15 mouse cellular contexts compared by ENCODE assay signal in the genomic region with DNA sequence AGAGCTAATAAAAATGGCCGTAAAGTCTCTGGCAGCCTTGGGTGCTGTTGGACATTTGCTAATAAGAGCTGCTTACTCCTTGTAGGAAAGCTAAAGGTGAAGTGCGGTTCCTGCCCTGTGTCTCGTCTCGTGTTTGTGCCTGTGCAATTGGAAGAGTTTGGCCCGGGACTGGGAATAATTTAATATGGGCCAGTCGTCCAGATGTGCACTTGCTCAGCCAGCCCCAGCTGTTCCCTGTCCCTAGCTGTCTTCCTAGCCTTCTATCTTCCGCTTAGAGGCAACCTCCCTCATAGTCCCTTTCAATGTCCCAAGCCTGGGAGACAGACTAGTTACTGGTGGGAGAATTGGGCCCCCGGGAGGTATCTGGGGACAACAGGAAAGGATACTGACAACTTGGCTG.
DNase-seq lines count a peak whose midpoint lies in the region; ATAC-seq and TF ChIP-seq lines count a peak whose summit lies in the region.
"Had no signal": no experiment of that assay in that cellular context is flagged by ENCODE, and none has a peak within 500 bp of the region (broad histone marks: within the 10 kb centered on the region; RNA-seq: fewer than 3 reads in every experiment).

No protein-coding gene starts in this region.

- H3K4me2 ChIP-seq in lung, embryonic 15.5 days: no peak overlapping the region
- H3K4me2 ChIP-seq in hindbrain, embryonic 14.5 days (replicated peaks): no peak overlapping the region
- no peak overlapping the region for H3K4me2 ChIP-seq in neural tube, embryonic 14.5 days (ENCODE audit: low read depth, low read length)
- H3K4me2 ChIP-seq: liver, embryonic 12.5 days; stomach, embryonic 15.5 days had no signal

- H3K27me3 ChIP-seq in heart, adult 2 months (ENCODE audit: control insufficient read depth, insufficient read depth, low read length): no peaks in the 10 kb centered on the region
- no peaks in the 10 kb centered on the region for H3K27me3 ChIP-seq in lung, embryonic 15.5 days
- no peaks in the 10 kb centered on the region for H3K27me3 ChIP-seq in hindbrain, embryonic 14.5 days (ENCODE audit: control insufficient read depth, insufficient read depth, low read length)
- H3K27me3 ChIP-seq in neural tube, embryonic 14.5 days (ENCODE audit: control insufficient read depth, insufficient read depth, low read length): no peaks in the 10 kb centered on the region
- H3K27me3 ChIP-seq: liver, embryonic 12.5 days; stomach, embryonic 15.5 days had no signal

- no peak for TF ChIP-seq POLR2A in heart, adult 2 months (IDR thresholded peaks at IDR 0.05; ENCODE audit: insufficient read depth, low read depth, low read length)

- DNase-seq in heart, adult 2 months: peak; percentile 33 to 38
- DNase-seq in heart, adult 8-10 months (ENCODE audit: low spot score): no peak
- DNase-seq in lung, postnatal 14 days: no peak
- DNase-seq in hindbrain, embryonic 14.5 days (ENCODE audit: low spot score): no peak
- DNase-seq in thymus, postnatal 0 days (ENCODE audit: low spot score): no peak
- DNase-seq: adrenal gland, adult 8-10 months; embryo, embryonic 11 days; thymus, postnatal 14 days had no signal

- intact Hi-C loops in heart, adult 2 months (cut with DNase I): no loop called here

- no peaks in the 10 kb centered on the region for H3K36me3 ChIP-seq in heart, adult 2 months (ENCODE audit: control insufficient read depth, insufficient read depth, low read length)
- H3K36me3 ChIP-seq in lung, embryonic 15.5 days: no peaks in the 10 kb centered on the region
- no peaks in the 10 kb centered on the region for H3K36me3 ChIP-seq in hindbrain, embryonic 14.5 days (replicated peaks; ENCODE audit: control insufficient read depth, insufficient read depth)
- no peaks in the 10 kb centered on the region for H3K36me3 ChIP-seq in neural tube, embryonic 14.5 days (ENCODE audit: control insufficient read depth, insufficient read depth, low read length)
- H3K36me3 ChIP-seq: G1E; liver, embryonic 12.5 days; stomach, embryonic 15.5 days had no signal

- no peaks in the 10 kb centered on the region for H3K4me1 ChIP-seq in heart, adult 2 months (ENCODE audit: control insufficient read depth, insufficient read depth, low read length)
- peaks cover 20% of the 10 kb centered on the region for H3K4me1 ChIP-seq in lung, embryonic 15.5 days
- peaks cover 15% of the 10 kb centered on the region for H3K4me1 ChIP-seq in hindbrain, embryonic 14.5 days (replicated peaks; ENCODE audit: control insufficient read depth, insufficient read depth, low read length)
- H3K4me1 ChIP-seq in neural tube, embryonic 14.5 days (ENCODE audit: control insufficient read depth, insufficient read depth, low read length): peaks cover 16% of the 10 kb centered on the region; the same call in 1 of the 2 replicates
- H3K4me1 ChIP-seq: liver, embryonic 12.5 days had no signal

- TF ChIP-seq CTCF in heart, adult 2 months (IDR thresholded peaks at IDR 0.05): no peak

- 62% methylated on average over 8 of the region's 8 CpGs for WGBS in heart, adult 2 months
- 43% methylated on average over 8 of the region's 8 CpGs for WGBS in lung, embryonic 15.5 days
- 69% methylated on average over 8 of the region's 8 CpGs for WGBS in hindbrain, embryonic 14.5 days
- 57% methylated on average over 8 of the region's 8 CpGs for WGBS in neural tube, embryonic 14.5 days

- TF ChIP-seq EP300 in heart, adult 2 months (IDR thresholded peaks at IDR 0.05; ENCODE audit: insufficient read depth, low read depth, low read length): no peak

- no peak overlapping the region for H3K27ac ChIP-seq in heart, adult 2 months
- no peak overlapping the region for H3K27ac ChIP-seq in lung, embryonic 15.5 days
- peak overlapping the region; percentile 54; the same call in 1 of the 2 replicates for H3K27ac ChIP-seq in hindbrain, embryonic 14.5 days
- H3K27ac ChIP-seq in neural tube, embryonic 14.5 days (ENCODE audit: low read depth, low read length): peak overlapping the region; percentile 10; the same call in 1 of the 2 replicates
- H3K27ac ChIP-seq: kidney, postnatal 0 days; liver, embryonic 12.5 days; stomach, embryonic 15.5 days had no signal

- H3K9me3 ChIP-seq in lung, embryonic 15.5 days: no peaks in the 10 kb centered on the region
- H3K9me3 ChIP-seq in hindbrain, embryonic 14.5 days (ENCODE audit: control insufficient read depth, low read length): no peaks in the 10 kb centered on the region
- no peaks in the 10 kb centered on the region for H3K9me3 ChIP-seq in neural tube, embryonic 14.5 days (ENCODE audit: control insufficient read depth, low read length)
- H3K9me3 ChIP-seq: liver, embryonic 12.5 days; stomach, embryonic 15.5 days had no signal

- peak; percentile 12; the same call in 1 of the 2 replicates for ATAC-seq in lung, embryonic 15.5 days (ENCODE audit: borderline replicate concordance, extremely low read depth, low FRiP score, low TSS enrichment)
- ATAC-seq in hindbrain, embryonic 14.5 days (ENCODE audit: low FRiP score): no peak
- no peak for ATAC-seq in neural tube, embryonic 14.5 days (ENCODE audit: low read depth)
- ATAC-seq: inflammation-experienced regulatory T-cells, adult 6 months; liver, embryonic 12.5 days had no signal

- H3K79me2 ChIP-seq in heart, adult 2 months (replicated peaks; ENCODE audit: control insufficient read depth, insufficient read depth, low read length): no peaks in the 10 kb centered on the region

- H3K9ac ChIP-seq in heart, adult 2 months (ENCODE audit: low read depth, low read length): no peak overlapping the region
- no peak overlapping the region for H3K9ac ChIP-seq in lung, embryonic 15.5 days
- H3K9ac ChIP-seq in hindbrain, embryonic 14.5 days: no peak overlapping the region
- no peak overlapping the region for H3K9ac ChIP-seq in neural tube, embryonic 14.5 days (replicated peaks; ENCODE audit: low read depth, low read length)
- H3K9ac ChIP-seq: liver, embryonic 12.5 days; stomach, embryonic 15.5 days had no signal

- no peak overlapping the region for H3K4me3 ChIP-seq in heart, adult 2 months
- no peak overlapping the region for H3K4me3 ChIP-seq in lung, embryonic 15.5 days
- no peak overlapping the region for H3K4me3 ChIP-seq in hindbrain, embryonic 14.5 days (replicated peaks; ENCODE audit: low read length)
- no peak overlapping the region for H3K4me3 ChIP-seq in neural tube, embryonic 14.5 days (ENCODE audit: low read depth, low read length)
- H3K4me3 ChIP-seq: liver, embryonic 12.5 days; stomach, embryonic 15.5 days had no signal

Comparison
In these comparisons a context has a peak if more than half of its experiments do, and no peak if none do; other contexts are left out.
1. DNase-seq: peak in heart, adult 2 months (2 of 2); none in heart, adult 8-10 months (single experiment), lung, postnatal 14 days (single experiment), hindbrain, embryonic 14.5 days (single experiment) and thymus, postnatal 0 days (single experiment).
2. H3K27ac ChIP-seq: peak in hindbrain, embryonic 14.5 days (single experiment) and neural tube, embryonic 14.5 days (single experiment); none in heart, adult 2 months (single experiment) and lung, embryonic 15.5 days (single experiment).